In genomic region chr9:61484391-61484790, GRCm38 (mm10) we compare ENCODE assay signal across 9 mouse cellular contexts.
DNase-seq lines count a peak whose midpoint lies in the region; ATAC-seq and TF ChIP-seq lines count a peak whose summit lies in the region.
"Had no signal": no experiment of that assay in that cellular context is flagged by ENCODE, and none has a peak within 500 bp of the region (broad histone marks: within the 10 kb centered on the region; RNA-seq: fewer than 3 reads in every experiment).

No protein-coding gene starts in this region.

- no peak for ATAC-seq in kidney, embryonic 14.5 days (ENCODE audit: low FRiP score, low TSS enrichment)
- ATAC-seq in megakaryocyte progenitor cell, adult 5-6 weeks (replicated peaks; ENCODE audit: poor library complexity) = 0 out of 2 replicates have a peak, but pooled peaks have one; percentile 31

- H3K36me3 ChIP-seq in kidney, embryonic 14.5 days (ENCODE audit: control insufficient read depth, insufficient read depth, low read length) = no peaks in the 10 kb centered on the region
- no peaks in the 10 kb centered on the region for H3K36me3 ChIP-seq in ES-E14 (ENCODE audit: control insufficient read depth, insufficient read depth, low read length, poor library complexity, severe bottlenecking)
- no peaks in the 10 kb centered on the region for H3K36me3 ChIP-seq in forebrain, embryonic 10.5 days (replicated peaks)

- no peak overlapping the region for H3K4me3 ChIP-seq in kidney, embryonic 14.5 days (ENCODE audit: low read length)
- no peak overlapping the region for H3K4me3 ChIP-seq in ES-E14 (ENCODE audit: insufficient read depth in 1 of 2, low read depth in 1 of 2, low read length in 2 of 2, poor library complexity in 1 of 2, severe bottlenecking in 1 of 2)
- no peak overlapping the region for H3K4me3 ChIP-seq in forebrain, embryonic 10.5 days
- H3K4me3 ChIP-seq: megakaryocyte, embryonic 14.5 days had no signal

- no peaks in the 10 kb centered on the region; the same call in 1 of the 2 replicates for H3K27me3 ChIP-seq in kidney, embryonic 14.5 days (ENCODE audit: control insufficient read depth, insufficient read depth, low read length)
- peaks cover 50% of the 10 kb centered on the region for H3K27me3 ChIP-seq in forebrain, embryonic 10.5 days (ENCODE audit: poor library complexity, severe bottlenecking)

- H3K4me1 ChIP-seq in kidney, embryonic 14.5 days (ENCODE audit: control insufficient read depth, insufficient read depth, low read length) = no peaks in the 10 kb centered on the region
- H3K4me1 ChIP-seq in ES-E14 (ENCODE audit: control insufficient read depth in 2 of 2, insufficient read depth in 2 of 2, low read length in 2 of 2, poor library complexity in 1 of 2) = peaks cover 0 to 7% of the 10 kb centered on the region in 2 experiments; a peak in 2 of 4 replicates
- peaks cover 22% of the 10 kb centered on the region for H3K4me1 ChIP-seq in forebrain, embryonic 10.5 days

- no peak overlapping the region for H3K9ac ChIP-seq in kidney, embryonic 14.5 days (ENCODE audit: low read depth, low read length)
- no peak overlapping the region for H3K9ac ChIP-seq in ES-E14 (ENCODE audit: insufficient read depth, low read depth, low read length, poor library complexity, severe bottlenecking)

- peak; percentile 12 for DNase-seq in kidney, adult 18-20 months
- peak; percentile 64 for DNase-seq in ES-E14 (ENCODE audit: low read depth, low spot score)
- DNase-seq in embryo, embryonic 11 days = peak; percentile 81
- DNase-seq in cerebellum, adult 11 months = no peak
- no peak for DNase-seq in T-cell, adult 2 months (ENCODE audit: low spot score)
- DNase-seq in forebrain, embryonic 10.5 days (ENCODE audit: extremely low spot score, low spot score) = no peak

- 28% methylated on average over 3 of the region's 3 CpGs for WGBS in kidney, embryonic 14.5 days
- 30% methylated on average over 3 of the region's 3 CpGs for WGBS in forebrain, embryonic 10.5 days

- H3K4me2 ChIP-seq in kidney, embryonic 14.5 days (replicated peaks; ENCODE audit: low read depth, low read length) = no peak overlapping the region

- H3K9me3 ChIP-seq in kidney, embryonic 14.5 days (ENCODE audit: control insufficient read depth, low read length) = no peaks in the 10 kb centered on the region
- no peaks in the 10 kb centered on the region for H3K9me3 ChIP-seq in ES-E14 (ENCODE audit: control insufficient read depth, insufficient read depth, low read depth, low read length)
- no peaks in the 10 kb centered on the region for H3K9me3 ChIP-seq in forebrain, embryonic 10.5 days

- no peak overlapping the region for H3K27ac ChIP-seq in kidney, embryonic 14.5 days (ENCODE audit: low read depth, low read length)
- H3K27ac ChIP-seq in ES-E14 (ENCODE audit: insufficient read depth, low read depth, low read length, poor library complexity, severe bottlenecking) = no peak overlapping the region
- no peak overlapping the region for H3K27ac ChIP-seq in forebrain, embryonic 10.5 days

- in situ Hi-C loops in ES-E14 (cut with MboI; ENCODE audit: low sequenced_read_pairs in 2 of 2, unreplicated experiment in 2 of 2) = no loop called here

TF ChIP-seq in ES-E14, 5 proteins besides CTCF, POLR2A, EP300 and RAD21:
- TF ChIP-seq HCFC1 (IDR thresholded peaks at IDR 0.05; ENCODE audit: borderline replicate concordance, insufficient read depth, low read length) = no peak
- TF ChIP-seq ZC3H11A (IDR thresholded peaks at IDR 0.05; ENCODE audit: borderline replicate concordance, low read depth, low read length) = no peak
- TF ChIP-seq MAFK (IDR thresholded peaks at IDR 0.05; ENCODE audit: insufficient read depth, low read depth, low read length) = no peak
- no peak for TF ChIP-seq CHD2 (IDR thresholded peaks at IDR 0.05; ENCODE audit: low read depth, low read length)
- TF ChIP-seq ZNF384 (IDR thresholded peaks at IDR 0.05; ENCODE audit: low read depth, low read length) = no peak

Comparison
In these comparisons a context has a peak if more than half of its experiments do, and no peak if none do; other contexts are left out.
1. DNase-seq: peak in kidney, adult 18-20 months (single experiment), ES-E14 (single experiment) and embryo, embryonic 11 days (single experiment); none in cerebellum, adult 11 months (single experiment), T-cell, adult 2 months (single experiment) and forebrain, embryonic 10.5 days (single experiment).